Comparison of ENCODE assay signal across 16 mouse cellular contexts in genomic region chr14:86691298-86691697, GRCm38 (mm10).
"Had no signal": no experiment of that assay in that cellular context is flagged by ENCODE, and none has a peak within 500 bp of the region (broad histone marks: within the 10 kb centered on the region; RNA-seq: fewer than 3 reads in every experiment).

No protein-coding gene starts in this region.

- H3K4me1 ChIP-seq: stomach, embryonic 15.5 days had no signal

- H3K4me2 ChIP-seq: neural tube, embryonic 13.5 days; neural tube, embryonic 15.5 days; stomach, embryonic 15.5 days had no signal

- H3K9ac ChIP-seq: neural tube, embryonic 13.5 days; neural tube, embryonic 15.5 days; stomach, embryonic 15.5 days had no signal

- H3K27ac ChIP-seq: neural tube, embryonic 13.5 days; neural tube, embryonic 15.5 days; stomach, embryonic 15.5 days; stomach, postnatal 0 days had no signal

- H3K4me3 ChIP-seq: neural tube, embryonic 13.5 days; neural tube, embryonic 15.5 days; stomach, embryonic 15.5 days had no signal

- H3K9me3 ChIP-seq: neural tube, embryonic 13.5 days; neural tube, embryonic 15.5 days; stomach, embryonic 15.5 days had no signal

- H3K27me3 ChIP-seq: neural tube, embryonic 13.5 days; neural tube, embryonic 15.5 days; stomach, embryonic 15.5 days had no signal

- DNase-seq: retina, postnatal 1 day; right cerebral cortex, adult 18-20 months; right cerebral cortex, postnatal 14 days; right cerebral cortex, postnatal 25 days; right cerebral cortex, postnatal 4 days; spleen, adult 18-20 months; thymus, adult 18-20 months; thymus, adult 2 months; thymus, postnatal 14 days; thymus, postnatal 25 days; thymus, postnatal 36 days; thymus, postnatal 4 days had no signal

- H3K36me3 ChIP-seq: neural tube, embryonic 13.5 days; neural tube, embryonic 15.5 days; stomach, embryonic 15.5 days had no signal
